Mouse (Mus musculus): Measurements from ENCODE around the gene Wdfy3.
"Not testable (repeated sequence)": the region's sequence is repeated elsewhere in the genome, so short reads cannot be mapped to it uniquely, and the experiment has no call there.

Gene Wdfy3

DNA sequence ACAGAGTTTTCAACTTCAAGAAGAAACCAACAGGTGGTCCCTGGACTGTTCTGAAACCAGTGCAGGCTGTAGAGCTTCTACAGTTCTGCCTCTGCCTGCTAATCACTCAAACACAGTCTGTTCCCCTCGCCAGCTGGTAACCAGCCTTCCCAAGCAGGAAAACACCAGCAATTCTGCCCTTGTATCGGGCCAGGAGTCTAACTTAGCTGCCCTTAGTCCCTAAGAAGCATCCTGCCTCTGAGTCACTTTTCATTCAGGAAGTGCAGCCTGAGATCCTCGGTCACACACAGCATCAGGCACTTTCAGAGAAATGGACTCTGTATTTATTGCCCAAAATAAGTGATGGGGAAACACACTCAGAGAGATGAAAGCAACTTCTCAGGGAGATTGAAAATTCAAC lies 66.3 kb downstream of the Wdfy3 start:
- DNase-seq (ENCODE audit: low read depth in 2 of 2, low spot score in 2 of 2): no peak

DNA sequence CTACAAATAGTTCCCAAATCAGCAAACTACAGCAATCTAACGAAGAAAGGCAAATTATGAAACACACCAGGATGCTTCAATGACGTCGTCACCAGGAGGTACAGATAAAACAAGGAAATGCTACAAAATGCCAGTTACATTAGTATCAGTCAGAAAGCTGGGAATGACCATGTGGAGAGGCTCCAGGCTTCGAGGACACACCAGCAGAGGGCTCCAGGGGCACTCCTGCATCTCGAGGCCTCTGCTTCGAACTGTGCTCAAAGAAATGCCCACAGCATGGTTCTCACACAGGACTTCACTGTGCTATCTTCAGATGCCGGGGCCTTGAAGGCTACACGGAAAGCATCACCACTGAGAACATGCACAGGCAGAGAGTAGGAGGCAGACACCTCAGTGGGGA lies 68.7 kb downstream of the Wdfy3 start:
- DNase-seq (ENCODE audit: low read depth in 2 of 2, low spot score in 2 of 2): no peak

DNA sequence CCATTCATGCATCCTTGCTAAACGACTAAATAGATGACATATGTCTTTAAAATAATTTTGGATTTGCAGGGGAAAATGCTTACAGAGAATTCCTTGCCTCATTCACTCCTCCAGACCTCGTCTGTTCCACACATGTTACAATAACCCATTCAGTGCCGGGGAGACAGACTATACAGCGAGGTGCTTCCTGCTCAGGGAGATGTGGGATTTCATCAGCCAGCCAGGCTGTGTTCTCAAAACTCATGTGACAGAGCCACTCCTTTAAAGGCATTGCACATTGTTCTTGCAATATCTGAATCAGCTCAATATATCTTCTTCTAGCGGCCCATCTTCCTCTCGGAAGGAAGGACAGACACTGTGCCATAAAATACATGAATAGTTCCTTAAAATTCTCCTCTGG lies 70.8 kb downstream of the Wdfy3 start:
- no peak for DNase-seq (ENCODE audit: low read depth in 2 of 2, low spot score in 2 of 2)

DNA sequence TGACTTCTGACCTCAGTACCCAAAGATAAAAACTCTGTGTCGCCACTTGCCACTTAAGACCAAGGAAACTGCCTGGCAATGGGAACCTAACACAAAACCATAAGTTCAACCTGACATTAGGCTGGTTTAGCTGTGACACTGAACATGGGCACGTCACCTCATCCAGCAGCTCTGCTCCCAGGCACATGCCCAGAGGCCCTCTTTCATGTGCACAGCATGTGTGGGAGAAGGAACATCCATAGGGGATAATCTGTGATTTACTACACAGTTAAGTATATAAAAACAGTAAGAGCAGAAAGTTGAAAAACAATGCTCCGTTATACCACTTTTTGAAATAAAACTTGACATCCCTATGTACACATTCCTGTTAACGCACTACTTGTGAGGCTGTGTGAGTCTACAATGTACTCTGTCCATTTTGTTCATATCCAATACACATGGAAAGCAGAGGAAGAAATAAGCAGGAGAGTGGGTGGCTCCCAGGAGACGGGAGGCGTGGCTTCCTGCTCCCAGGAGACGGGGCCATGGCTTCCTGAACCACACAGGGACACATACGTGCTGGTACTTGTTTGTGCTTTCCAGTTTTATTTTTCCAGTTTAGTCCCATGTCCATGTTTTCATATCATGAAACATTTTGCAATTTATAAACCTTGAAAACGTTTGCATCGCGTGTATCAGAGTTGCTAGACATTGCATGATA lies 73.5 kb downstream of the Wdfy3 start:
- no peak for DNase-seq (ENCODE audit: low read depth in 2 of 2, low spot score in 2 of 2)

DNA sequence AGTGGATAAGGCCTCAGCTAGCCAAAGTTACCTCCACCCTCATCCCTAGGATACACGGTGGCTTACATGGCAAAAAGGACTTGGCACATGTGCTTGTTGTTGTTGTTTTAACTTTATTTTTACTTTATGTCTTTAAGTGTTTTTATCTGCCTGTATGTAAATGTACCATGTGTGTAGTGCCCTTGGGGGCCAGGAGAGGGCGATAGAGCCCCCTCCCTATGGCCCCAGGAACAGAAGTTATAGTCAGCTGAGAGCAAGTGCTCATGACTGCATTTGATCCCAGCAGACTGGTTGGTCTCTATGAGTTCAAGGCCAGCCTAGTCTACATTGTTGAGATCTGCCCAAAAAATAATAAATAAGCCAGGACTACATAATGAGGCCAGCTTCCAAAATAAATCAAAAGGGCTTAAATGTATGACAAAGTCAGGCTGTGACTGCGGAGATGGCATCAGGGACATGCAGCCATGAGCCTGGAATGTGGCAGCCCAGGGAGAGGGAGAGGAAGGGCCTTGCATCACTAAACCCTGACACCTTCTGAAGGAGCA lies 74.2 kb downstream of the Wdfy3 start:
- no peak for DNase-seq (ENCODE audit: low read depth in 2 of 2, low spot score in 2 of 2)

DNA sequence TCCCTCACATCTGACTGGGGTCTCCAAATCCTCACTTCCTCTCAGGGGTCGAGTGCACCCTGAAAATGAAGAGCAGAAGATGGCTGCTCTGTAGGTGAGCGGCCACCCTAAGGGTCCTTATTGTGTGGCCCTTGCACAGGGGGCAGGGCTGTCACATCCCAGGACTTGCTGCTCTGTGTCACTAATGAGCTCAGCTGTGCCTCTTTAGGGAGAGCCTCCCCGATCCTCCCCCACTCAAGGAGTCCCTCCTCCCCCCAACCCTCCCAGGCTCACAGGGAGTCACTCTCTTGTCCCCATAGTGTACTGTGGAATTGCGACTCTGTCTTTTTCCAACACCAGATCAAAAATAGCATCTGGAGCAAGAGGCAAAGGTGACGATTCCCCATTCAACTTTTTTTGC lies 75.7 kb downstream of the Wdfy3 start:
- DNase-seq (ENCODE audit: low read depth in 2 of 2, low spot score in 2 of 2): no peak

DNA sequence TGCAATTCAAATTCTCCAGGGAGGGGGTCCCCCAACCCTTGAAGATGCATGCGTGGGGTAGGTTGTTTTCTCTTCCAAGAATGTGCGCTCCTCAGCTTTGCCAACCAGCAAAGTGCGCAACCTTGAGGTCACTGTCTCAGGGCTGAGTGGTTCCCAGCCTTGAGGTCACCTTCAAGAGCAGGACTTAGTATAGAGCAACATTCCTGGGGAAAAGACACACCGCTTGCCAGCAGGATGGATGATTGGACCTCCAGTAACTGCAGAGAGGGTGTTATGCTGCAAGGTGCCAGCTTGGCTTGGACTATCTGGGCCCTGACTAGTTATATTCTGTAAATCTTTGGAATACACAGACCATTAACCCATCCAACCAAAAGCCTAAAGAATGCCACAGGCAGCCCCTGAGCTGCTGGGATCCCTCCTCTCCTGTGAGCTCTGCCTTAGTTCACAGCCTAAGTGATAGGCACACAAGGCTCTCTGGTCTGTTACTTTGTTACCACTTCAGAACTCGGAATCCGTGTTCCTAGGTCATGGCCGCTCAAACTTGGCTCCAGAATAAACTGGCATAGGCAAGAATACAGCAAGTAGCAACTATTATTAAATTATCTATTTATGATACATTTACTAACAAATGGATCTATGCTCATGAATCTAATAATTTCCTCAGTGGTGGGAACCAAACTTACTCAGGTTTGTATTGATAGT lies 76.6 kb downstream of the Wdfy3 start:
- DNase-seq (ENCODE audit: low read depth in 2 of 2, low spot score in 2 of 2): no peak

DNA sequence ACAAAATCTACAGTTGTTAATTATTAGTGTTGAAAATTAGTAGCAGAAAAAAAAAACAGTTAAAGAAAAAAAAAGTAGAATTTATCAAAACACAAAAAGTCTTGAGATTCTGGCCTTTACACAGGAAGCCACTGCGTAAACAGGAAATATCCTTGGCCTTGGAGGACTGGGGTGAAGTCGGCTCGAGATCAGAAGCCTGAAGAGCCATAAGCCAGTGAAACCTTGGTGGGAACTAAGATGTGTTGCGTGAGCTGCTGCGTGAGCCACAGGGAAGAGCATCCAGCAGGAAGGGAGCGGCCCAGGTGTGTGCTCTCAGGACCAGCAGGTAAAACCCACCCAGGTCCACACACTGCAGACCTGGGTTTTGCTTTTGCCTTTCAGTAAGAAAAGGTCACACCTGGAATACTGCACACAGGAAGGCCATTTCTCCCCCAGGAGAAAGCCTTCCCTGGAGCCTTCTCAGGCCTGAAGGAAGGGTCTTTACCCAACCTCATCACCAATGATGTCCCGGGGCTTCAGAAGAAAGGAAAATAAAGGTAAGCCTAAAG lies 79.3 kb downstream of the Wdfy3 start:
- DNase-seq (ENCODE audit: low read depth in 2 of 2, low spot score in 2 of 2): no peak

DNA sequence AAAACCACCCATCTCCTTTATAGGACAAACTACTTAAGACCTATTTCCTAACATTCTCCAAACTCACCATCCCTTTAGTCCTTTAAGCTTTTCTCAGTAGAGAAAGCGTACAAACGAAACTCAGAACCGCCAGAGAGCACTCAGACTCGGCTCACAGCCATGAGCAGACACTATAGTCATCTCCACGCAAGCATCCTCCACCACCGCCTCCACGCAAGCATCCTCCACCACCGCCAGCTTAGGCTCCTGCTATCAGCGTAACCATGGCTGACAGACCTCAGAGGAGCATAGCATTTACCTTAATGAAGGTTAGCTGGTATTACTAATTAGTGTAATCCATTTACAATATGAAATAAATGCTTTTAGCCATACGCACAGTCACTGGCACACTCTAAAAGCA lies 81.2 kb downstream of the Wdfy3 start:
- DNase-seq (ENCODE audit: low read depth in 2 of 2, low spot score in 2 of 2): no peak

DNA sequence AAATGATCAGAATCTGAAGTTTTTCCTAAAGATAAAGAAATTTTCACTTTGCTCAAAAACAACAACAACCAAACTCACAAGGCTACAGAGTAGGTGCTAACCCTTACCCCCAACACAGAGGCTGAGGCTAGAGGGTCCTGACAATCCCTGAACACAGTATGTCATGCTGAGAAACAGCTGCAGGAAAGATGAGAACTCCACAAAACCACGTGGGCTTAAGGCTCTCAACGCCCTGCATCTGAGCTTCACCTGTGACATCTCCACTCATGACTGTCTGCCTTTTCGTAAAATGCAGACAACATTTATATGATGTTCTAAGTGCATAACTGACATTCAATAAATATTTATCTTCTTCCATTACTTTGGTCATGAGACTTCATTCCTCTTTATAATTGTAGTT lies 83.0 kb downstream of the Wdfy3 start:
- no peak for DNase-seq (ENCODE audit: low read depth in 2 of 2, low spot score in 2 of 2)

DNA sequence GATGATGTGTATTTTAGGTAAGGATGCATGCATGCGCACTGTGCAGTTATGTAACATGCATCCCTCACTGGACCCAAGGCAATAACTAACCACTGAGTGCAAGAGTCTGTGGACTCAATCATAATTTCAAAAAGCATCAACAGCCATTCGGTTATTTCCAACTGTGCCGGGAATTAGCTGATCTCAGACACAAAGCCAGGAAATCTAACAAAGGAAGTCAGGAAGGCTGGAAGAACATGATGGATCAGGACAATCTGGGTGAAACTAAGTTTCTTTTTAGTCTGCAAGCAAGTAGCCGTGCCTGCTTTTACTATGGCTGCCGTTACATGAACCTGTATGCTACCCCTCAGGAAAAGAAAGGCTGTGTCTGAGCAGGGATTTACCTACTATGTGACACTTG lies 87.5 kb downstream of the Wdfy3 start:
- DNase-seq (ENCODE audit: low read depth in 2 of 2, low spot score in 2 of 2): no peak

DNA sequence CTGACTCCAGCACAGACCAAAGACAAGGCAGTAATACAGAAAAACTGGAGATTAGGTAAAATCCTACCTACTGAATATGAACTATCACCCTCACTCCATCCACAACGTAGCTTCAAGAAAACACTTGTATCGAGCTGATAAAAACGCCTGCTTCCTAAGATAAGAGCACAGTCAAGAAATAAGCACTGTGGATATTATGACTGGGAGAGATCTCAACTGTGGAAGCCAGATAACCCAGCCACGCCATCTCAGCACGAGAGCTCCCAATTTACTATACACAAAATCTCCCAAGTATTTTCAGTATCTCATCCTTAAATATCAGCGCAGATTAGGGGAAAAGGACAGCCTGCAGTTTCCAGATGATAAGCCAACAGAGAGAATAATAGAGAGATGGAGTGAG lies 90.1 kb downstream of the Wdfy3 start:
- DNase-seq (ENCODE audit: low read depth in 2 of 2, low spot score in 2 of 2): no peak

DNA sequence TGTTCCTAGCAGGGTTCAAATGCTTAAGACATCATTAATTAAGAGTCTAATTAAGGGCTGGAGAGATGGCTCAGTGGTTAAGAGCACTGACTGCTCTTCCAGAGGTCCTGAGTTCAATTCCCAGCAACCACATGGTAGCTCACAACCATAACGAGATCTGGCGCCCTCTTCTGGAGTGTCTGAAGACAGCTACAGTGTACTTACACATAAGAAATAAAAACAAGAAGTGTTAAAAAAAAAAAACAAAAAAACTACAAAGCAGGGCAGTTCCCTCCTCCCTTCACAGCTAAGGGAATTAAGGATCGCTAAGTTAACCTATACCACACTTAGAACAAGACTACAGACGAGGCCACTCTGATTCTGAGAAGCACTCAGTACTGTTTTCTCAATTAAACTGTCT lies 97.1 kb downstream of the Wdfy3 start:
- not testable (repeated sequence) for DNase-seq (ENCODE audit: low read depth in 2 of 2, low spot score in 2 of 2)

DNA sequence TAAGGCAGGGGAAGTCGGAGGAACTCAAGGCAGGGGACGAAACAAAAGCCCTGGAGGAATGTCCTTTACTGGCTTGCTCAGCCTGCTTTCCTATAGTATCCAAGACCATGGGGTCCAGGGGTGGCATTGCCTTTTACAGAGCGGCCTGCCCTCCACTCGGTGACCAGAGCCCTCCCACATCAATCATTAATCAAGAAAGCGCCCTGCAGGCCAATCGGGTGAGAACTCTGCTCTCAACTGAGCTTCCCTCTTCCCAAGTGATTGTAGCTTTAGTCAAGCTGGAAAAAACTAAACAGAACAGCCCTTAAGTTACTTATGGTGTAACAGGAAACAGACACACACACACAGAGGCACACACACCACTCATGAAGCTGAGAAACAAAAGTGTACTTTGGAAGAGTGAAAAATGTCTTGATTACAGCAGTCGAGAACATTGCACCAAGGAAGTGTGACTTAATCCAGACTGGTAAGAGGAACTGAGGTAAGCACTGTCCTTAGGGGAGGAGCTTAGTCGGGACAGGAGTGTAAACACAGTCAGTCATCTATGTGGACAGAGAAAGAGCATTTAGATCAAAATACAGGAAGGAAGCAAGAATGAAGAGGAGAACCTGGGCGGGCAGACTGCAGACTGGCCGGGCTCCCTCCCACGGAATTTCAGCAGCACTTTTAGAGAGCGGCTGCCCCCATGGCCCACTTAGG lies 101.4 kb downstream of the Wdfy3 start:
- no peak for DNase-seq (ENCODE audit: low read depth in 2 of 2, low spot score in 2 of 2)

DNA sequence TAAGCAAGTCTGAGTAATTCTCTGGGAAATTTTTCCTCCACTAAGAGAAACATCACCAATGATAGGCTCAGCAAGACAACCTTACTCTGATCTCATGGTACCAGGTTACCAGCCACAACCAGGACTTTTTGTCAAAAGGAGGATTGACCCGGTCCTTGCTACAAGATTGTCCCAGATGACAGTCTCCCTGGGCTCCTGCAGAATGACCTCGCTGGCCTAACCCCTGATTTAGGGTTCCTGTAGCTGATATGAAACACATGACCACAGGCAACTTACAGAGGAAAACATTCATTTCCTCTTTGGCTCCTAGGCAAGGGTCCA lies 101.9 kb downstream of the Wdfy3 start:
- DNase-seq (ENCODE audit: low read depth in 2 of 2, low spot score in 2 of 2): no peak

DNA sequence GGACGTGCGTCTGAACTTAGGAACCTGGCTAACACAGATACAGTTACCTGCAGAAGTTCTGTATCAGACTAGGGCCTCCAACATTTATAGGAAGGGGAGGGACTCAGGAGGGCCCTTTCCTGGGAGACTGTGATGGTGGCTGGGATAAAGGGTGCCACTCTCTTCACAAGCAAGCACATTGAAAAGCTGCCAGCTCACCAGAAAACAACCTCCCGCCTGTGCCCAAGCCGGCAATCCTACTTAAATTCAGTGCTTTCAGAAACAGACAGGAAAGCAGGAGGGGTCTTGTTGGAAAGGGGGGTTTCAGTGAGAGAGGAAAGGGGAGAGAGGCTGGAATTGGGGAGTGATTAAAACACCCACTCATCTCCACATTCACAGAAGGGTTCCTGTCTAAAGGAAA lies 106.9 kb downstream of the Wdfy3 start:
- no peak for DNase-seq (ENCODE audit: low read depth in 2 of 2, low spot score in 2 of 2)

DNA sequence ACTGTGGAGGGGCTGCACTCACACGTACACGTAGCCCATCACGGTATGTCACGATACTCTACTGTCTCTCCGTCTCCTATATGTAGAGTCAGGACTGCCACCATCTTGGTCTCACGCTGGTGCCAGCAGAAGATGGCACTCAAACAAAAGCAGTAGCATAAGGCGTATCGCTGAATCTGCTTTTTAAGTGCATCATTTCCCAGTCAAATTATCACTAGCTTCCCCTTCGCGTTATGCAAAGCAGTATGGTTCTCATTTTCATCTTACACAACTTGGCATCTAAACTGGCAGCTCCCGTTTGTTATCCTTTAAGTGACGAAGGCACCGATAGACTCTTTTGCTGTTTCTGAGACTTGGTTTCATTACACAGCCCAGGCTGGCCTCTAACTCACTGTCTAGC lies 110.4 kb downstream of the Wdfy3 start:
- DNase-seq (ENCODE audit: low read depth in 2 of 2, low spot score in 2 of 2): no peak

DNA sequence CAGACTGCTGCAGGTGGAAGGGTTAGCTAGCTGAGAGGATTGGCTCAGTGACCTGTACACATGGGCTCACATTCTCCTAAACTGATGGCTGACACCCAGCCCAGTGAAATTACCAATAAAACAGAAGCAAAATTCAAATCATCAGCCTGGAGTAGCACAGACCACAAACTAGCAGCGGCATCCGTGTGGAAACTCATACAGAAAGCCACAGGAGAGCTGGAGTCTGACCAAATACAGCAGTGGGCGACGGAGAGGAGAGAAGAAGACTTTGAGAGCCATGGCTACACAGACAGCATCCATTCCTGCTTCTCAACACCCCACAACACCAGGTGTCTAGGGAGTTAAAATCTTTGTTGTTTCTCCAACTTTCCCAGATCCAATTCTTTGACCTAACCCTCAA lies 110.8 kb downstream of the Wdfy3 start:
- DNase-seq (ENCODE audit: low read depth in 2 of 2, low spot score in 2 of 2): no peak

DNA sequence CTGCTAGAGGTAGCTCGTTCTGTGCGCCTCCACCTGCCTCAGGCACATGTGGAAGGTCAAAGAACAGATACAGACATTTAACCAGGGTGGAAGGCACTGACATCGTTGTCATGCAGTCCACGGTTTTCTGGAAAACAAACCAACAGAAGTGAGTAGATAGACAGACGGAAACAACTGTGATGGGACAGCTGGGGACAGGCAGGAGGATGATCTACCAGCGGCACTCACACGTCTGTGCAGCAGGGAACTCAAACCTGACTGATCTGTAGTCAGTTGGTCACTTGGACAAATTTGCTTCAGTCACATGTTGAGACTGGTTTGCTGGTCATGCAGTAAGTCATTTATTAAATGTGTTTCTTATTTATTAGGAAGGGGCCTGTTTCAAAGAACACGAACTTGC lies 112.3 kb downstream of the Wdfy3 start:
- DNase-seq (ENCODE audit: low read depth in 2 of 2, low spot score in 2 of 2): no peak

DNA sequence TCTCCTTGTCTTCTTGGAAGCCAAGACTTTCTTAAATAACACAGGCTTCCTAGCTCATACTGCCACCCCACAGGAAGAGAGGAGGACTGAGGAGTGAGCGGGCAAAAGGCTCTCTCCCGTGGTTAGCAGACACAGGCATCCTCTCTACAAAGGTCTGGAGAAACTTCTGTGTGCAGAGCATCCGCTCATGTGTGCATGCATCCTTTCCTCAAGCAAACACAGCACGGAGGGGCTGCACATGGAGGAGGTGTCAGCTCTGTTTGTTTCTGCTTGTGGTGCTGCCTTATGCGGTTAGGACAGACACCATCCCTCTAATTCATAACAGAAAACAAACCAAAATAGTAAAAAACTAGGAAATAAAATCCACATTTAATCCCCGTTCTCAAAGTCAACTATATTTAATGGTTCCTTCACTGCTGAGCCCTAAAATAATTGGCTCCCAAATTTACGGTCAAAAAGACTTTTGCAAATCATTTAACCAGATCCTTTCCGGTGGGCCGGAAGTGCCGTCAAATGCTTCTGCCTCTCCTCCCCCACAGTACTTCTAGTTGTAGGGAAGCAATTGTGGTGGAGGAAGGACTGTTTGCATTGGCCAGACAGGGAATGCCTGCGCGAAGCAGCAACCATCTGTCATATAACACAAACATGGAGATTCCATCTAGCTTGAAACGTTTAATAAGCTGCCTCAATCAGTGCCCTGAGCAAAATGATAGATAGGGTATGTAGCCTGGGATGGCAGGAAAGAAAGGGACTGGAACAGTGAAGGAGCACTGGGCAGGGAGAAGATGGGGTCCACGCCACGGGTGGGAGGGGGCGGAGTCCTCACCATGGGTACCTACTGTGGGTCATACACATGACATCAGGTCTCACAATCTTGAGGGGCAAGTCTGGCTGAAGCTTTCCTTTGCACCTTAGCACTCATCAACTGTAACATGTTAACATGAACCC lies 115.1 kb downstream of the Wdfy3 start:
- DNase-seq (ENCODE audit: low read depth in 2 of 2, low spot score in 2 of 2): no peak

DNA sequence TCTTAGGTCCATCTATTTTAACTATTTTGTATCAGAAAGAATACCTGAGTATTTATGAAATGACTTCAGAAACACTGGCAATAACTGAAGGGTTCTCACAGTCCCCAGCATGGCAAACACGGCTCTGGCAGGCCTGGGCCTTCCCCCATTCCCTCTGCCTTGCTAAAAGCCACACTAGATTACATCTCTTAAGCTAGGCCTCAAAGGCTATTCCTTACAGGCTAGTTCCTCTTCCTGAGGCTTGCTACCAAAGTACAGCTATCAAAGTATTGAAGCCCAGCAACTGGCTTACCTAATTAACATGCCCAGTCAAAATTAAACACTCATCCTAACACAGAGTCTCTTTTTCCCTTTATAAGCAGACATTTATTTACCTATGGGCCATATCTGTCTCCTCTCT lies 117.8 kb downstream of the Wdfy3 start:
- no peak for DNase-seq (ENCODE audit: low read depth in 2 of 2, low spot score in 2 of 2)

Data from CD8-positive naive resting alpha-beta T cell, adult 2 months (primary cell).